Mouse (Mus musculus): ENCODE results near the gene Syn3. TPM values are rescaled to one million over a fixed set of nuclear protein-coding genes. Genes with fewer than 3 reads are reported as not detected.

The Syn3 gene
- not detected in 2 replicates for total RNA-seq (2023)

DNA sequence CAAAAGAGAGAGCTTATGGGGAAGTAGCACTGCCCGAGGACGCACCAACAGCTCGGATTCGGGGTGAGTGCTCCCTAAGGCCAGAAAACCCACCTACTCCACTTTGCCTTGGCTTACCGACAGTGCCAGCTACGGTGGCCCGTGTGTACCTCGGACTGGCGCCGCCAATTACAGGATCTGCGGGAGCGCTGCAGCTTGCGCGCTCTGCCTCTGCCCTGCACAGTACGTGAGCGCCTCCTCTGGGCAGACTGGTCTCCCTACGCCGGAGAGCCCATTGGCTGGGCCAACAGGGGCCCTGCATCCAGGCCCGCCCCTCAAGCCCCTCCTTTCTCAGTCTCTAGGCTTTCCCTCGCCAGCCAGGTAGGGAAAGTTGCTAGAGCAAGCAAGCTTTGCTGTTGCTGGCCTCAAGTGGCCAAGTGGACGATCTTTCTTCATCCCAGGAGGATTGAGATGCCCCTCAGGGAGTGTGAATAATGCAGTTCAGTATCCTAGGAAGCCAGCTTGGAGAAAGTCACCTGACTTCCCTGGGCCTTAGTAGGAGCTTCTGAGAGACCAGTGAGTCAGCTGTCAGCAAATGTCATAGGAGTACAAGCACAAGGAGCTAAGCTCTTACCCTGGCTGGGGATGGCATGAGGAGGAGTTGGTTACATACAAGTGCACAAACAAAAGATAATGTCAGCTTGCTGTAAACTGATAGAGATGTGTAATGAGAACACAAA is at the start of gene Syn3:
Gene Syn3, minus strand, starts transcription at position 224 of the 719 bp plus-strand sequence.

DNA sequence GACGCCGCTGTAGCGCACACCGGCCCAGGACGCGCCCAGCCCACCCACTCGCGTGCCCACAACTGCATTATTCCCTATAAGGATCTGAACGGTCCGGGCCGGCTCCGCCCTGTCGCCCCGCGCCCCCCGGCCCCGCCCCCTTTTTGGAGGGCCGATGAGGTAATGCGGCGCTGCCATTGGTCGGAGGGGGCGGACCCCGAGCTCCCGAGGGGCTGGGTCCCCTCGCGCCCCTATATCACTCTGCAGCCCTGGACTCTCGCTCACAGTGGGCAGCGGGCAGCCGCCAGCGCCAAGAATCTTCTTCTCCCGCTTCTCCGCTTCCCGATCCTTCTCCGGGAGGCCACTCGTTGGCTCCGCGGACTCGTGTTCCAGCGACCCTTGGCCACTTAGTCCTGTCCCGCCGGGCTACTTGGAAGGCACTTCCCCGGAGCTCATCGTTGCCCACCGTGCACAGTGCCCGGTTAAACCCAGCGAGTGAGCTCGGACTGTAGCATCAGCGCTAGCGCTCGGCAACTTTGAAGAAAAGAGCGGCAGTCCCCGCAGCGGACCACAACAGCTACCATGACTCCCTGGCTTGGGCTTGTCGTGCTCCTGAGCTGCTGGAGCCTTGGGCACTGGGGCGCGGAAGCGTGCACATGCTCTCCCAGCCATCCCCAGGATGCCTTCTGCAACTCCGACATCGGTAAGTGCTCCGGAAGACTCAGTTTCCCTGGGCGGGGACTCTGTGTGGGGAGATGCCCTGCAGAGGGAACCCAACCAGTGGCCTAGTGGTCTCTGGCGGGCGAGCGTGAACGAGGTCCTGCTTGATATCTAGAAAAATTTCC is 198.2 kb downstream of the Syn3 start, which contains the start of gene Timp3:
Gene Timp3, plus strand, starts transcription at position 80 of the 824 bp plus-strand sequence.

DNA sequence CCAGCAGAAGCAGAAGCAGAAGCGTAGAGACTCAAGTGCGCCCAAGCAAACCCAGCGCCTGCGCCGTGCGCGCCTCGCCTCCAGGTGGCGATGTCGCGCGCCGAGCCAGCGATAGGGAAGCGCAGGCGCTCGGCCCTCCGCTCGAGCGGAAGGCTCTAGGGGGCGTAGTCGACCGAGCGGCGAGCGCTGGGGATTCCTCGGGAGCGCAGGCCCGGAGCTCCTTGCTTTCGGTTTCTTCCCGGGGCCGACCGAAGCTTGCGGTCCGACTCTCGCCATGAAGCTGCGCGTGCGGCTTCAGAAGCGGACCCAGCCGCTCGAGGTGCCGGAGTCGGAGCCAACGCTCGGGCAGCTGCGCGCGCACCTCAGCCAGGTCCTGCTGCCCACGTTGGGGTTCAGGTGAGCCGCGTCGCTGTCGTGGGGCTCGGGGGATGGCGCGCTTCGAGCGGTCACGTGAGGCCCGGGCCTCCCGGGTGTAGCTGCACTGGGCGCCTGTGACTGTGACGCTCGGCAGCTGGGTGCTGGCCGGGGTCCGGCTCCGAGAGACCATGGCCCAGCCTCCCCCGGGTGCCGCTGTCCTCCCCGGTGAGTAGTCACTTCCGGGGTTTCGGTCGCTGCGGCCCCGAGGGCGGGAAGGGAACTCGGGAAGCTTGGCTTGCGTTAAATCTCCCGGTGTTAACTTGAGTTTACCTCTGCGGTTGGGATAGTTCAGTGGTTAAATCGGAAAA is 476.8 kb downstream of the Syn3 start, which contains the start of gene Fbxo7:
Gene Fbxo7, plus strand, starts transcription at position 224 of the 725 bp plus-strand sequence.

DNA sequence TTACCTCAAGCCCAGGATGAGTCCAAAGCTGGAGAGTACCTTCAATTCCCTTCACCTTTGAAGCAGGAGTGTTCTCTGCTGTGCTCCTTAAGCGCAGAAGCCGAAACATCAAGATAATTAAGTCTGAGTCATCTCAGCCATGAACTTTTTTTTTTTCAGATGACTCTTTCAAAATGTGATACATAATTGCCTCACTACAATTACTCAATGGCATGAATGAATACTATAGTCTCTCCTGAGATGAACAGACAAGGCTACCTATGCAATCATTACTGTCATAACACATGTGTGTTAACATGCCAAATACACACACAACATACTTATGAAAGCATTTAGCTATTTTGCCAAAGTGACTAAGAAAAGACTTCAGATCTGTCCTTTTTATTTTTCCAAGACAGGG is 486.9 kb downstream of the Syn3 start, which contains the start of gene Bpifc:
Gene Bpifc, minus strand, starts transcription at position 115 of the 400 bp plus-strand sequence.

Other genes with a start within 250 kb of the Syn3 start
- 1.0 and 3.1 TPM in 2 replicates for gene Timp3, start 198.5 kb downstream of the Syn3 start, total RNA-seq (2023)
- 253 and 276 TPM in 2 replicates for gene Hsp90b1, start 206.6 kb upstream of the Syn3 start, total RNA-seq (2023)
- 0.43 and 0.82 TPM in 2 replicates for gene Ttc41, start 206.9 kb upstream of the Syn3 start, total RNA-seq (2023)

All from neutrophil, adult 65 days (primary cell).